Mouse (Mus musculus): Measurements from ENCODE around the gene Apopt1. TPM values are rescaled to one million over a fixed set of nuclear protein-coding genes. Genes with fewer than 3 reads are reported as not detected.
A peak's percentile ranks its signal among the peaks of the same experiment; 100 is the strongest.

The Apopt1 gene
- polyA plus RNA-seq, 1 experiment: 38.2 TPM

- no peak overlapping the region for H3K4me3 ChIP-seq (ENCODE audit: insufficient read depth, low read length)
- no peak overlapping the region for H3K27ac ChIP-seq (ENCODE audit: insufficient read depth, low read length)
- H3K4me1 ChIP-seq (ENCODE audit: control insufficient read depth, insufficient read depth, low read length): no peaks in the 10 kb centered on the region
- no peak for TF ChIP-seq CTCF (IDR thresholded peaks at IDR 0.05; ENCODE audit: borderline replicate concordance, insufficient read depth, low read length)
- no peak for TF ChIP-seq POLR2A (IDR thresholded peaks at IDR 0.05; ENCODE audit: low read depth, low read length)
These were observed 64.9 kb downstream of the Apopt1 start for GRCm38 (mm10) chr12:111777919-111778318.

- Histone ChIP-seq H3K4me3 (ENCODE audit: insufficient read depth, low read length) (no peak overlapping the region), H3K27ac (ENCODE audit: insufficient read depth, low read length) (no peak overlapping the region), H3K4me1 (ENCODE audit: control insufficient read depth, insufficient read depth, low read length) (no peaks in the 10 kb centered on the region)
- TF ChIP-seq CTCF (IDR thresholded peaks at IDR 0.05; ENCODE audit: borderline replicate concordance, insufficient read depth, low read length) (peak; percentile 33; the same call in 1 of the 2 replicates), POLR2A (IDR thresholded peaks at IDR 0.05; ENCODE audit: low read depth, low read length) (no peak)
These were observed 66.5 kb downstream of the Apopt1 start for GRCm38 (mm10) chr12:111779544-111779943.

DNA sequence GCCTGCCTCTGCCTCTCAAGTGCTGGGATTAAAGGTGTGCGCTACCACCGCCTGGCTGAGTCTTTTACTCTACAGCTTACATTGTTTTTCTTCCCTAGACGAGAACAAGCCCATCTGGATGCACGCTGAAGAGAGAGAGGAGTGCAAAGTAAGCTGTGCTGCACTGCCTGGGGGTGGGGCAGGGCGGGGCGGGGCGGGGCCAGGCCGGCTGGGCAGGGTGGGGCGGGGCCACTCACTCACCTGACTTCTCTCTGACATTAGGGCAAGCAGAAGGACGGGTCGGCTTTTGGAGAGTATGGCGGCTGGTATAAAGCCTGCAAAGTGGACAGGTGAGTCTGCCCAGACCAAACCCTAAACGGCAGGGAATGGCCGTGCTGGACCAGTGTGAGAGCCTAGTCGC lies 72.1 kb downstream of the Apopt1 start:
- Histone ChIP-seq H3K4me3 (ENCODE audit: insufficient read depth, low read length) (no peak overlapping the region), H3K27ac (ENCODE audit: insufficient read depth, low read length) (no peak overlapping the region), H3K4me1 (ENCODE audit: control insufficient read depth, insufficient read depth, low read length) (no peaks in the 10 kb centered on the region)
- TF ChIP-seq CTCF (IDR thresholded peaks at IDR 0.05; ENCODE audit: borderline replicate concordance, insufficient read depth, low read length): no peak
- TF ChIP-seq POLR2A (IDR thresholded peaks at IDR 0.05; ENCODE audit: low read depth, low read length): no peak

- Histone ChIP-seq H3K4me3 (ENCODE audit: insufficient read depth, low read length) (no peak overlapping the region), H3K4me1 (ENCODE audit: control insufficient read depth, insufficient read depth, low read length) (no peaks in the 10 kb centered on the region), H3K27ac (ENCODE audit: insufficient read depth, low read length) (no peak overlapping the region)
- TF ChIP-seq CTCF (IDR thresholded peaks at IDR 0.05; ENCODE audit: borderline replicate concordance, insufficient read depth, low read length): no peak
- no peak for TF ChIP-seq POLR2A (IDR thresholded peaks at IDR 0.05; ENCODE audit: low read depth, low read length)
These were observed 74.0 kb downstream of the Apopt1 start for GRCm38 (mm10) chr12:111787015-111787414.

DNA sequence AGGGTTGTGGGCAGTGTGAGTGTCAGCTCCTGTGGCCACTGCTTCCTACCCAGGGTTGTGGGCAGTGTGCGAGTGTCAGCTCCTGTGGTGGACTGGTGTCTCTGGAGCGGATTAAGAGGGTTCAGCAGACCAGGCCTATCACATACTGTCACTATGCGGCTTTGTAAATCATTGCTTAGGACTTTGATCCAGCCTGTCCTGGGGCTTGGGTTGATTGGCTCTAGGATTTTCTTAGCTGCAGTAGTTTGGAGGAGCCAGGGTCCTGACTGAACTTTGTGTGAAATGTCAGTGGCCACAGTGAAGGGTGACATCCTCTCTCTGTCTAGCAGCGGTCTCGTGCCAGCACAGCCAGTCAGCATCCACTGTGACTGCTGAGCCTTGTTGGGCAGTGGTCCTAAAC lies 77.0 kb downstream of the Apopt1 start:
- no peak for TF ChIP-seq POLR2A (IDR thresholded peaks at IDR 0.05; ENCODE audit: low read depth, low read length)
- no peak for TF ChIP-seq CTCF (IDR thresholded peaks at IDR 0.05; ENCODE audit: borderline replicate concordance, insufficient read depth, low read length)
- H3K4me1 ChIP-seq (ENCODE audit: control insufficient read depth, insufficient read depth, low read length): no peaks in the 10 kb centered on the region
- H3K27ac ChIP-seq (ENCODE audit: insufficient read depth, low read length): no peak overlapping the region
- H3K4me3 ChIP-seq (ENCODE audit: insufficient read depth, low read length): no peak overlapping the region

- H3K4me3 ChIP-seq (ENCODE audit: insufficient read depth, low read length): no peak overlapping the region
- TF ChIP-seq CTCF (IDR thresholded peaks at IDR 0.05; ENCODE audit: borderline replicate concordance, insufficient read depth, low read length) (no peak), POLR2A (IDR thresholded peaks at IDR 0.05; ENCODE audit: low read depth, low read length) (no peak)
- H3K4me1 ChIP-seq (ENCODE audit: control insufficient read depth, insufficient read depth, low read length): no peaks in the 10 kb centered on the region
- no peak overlapping the region for H3K27ac ChIP-seq (ENCODE audit: insufficient read depth, low read length)
These were observed 77.6 kb downstream of the Apopt1 start for GRCm38 (mm10) chr12:111790631-111791030.

- no peak overlapping the region for H3K27ac ChIP-seq (ENCODE audit: insufficient read depth, low read length)
- no peak overlapping the region for H3K4me3 ChIP-seq (ENCODE audit: insufficient read depth, low read length)
- H3K4me1 ChIP-seq (ENCODE audit: control insufficient read depth, insufficient read depth, low read length): no peaks in the 10 kb centered on the region
- TF ChIP-seq CTCF (IDR thresholded peaks at IDR 0.05; ENCODE audit: borderline replicate concordance, insufficient read depth, low read length): no peak
- no peak for TF ChIP-seq POLR2A (IDR thresholded peaks at IDR 0.05; ENCODE audit: low read depth, low read length)
These were observed 78.5 kb downstream of the Apopt1 start for GRCm38 (mm10) chr12:111791474-111792104.

GRCm38 (mm10) chr12:111794102-111794501 lies 81.0 kb downstream of the Apopt1 start:
- Histone ChIP-seq H3K27ac (ENCODE audit: insufficient read depth, low read length) (no peak overlapping the region), H3K4me1 (ENCODE audit: control insufficient read depth, insufficient read depth, low read length) (no peaks in the 10 kb centered on the region), H3K4me3 (ENCODE audit: insufficient read depth, low read length) (no peak overlapping the region)
- TF ChIP-seq CTCF (IDR thresholded peaks at IDR 0.05; ENCODE audit: borderline replicate concordance, insufficient read depth, low read length) (no peak), POLR2A (IDR thresholded peaks at IDR 0.05; ENCODE audit: low read depth, low read length) (no peak)

DNA sequence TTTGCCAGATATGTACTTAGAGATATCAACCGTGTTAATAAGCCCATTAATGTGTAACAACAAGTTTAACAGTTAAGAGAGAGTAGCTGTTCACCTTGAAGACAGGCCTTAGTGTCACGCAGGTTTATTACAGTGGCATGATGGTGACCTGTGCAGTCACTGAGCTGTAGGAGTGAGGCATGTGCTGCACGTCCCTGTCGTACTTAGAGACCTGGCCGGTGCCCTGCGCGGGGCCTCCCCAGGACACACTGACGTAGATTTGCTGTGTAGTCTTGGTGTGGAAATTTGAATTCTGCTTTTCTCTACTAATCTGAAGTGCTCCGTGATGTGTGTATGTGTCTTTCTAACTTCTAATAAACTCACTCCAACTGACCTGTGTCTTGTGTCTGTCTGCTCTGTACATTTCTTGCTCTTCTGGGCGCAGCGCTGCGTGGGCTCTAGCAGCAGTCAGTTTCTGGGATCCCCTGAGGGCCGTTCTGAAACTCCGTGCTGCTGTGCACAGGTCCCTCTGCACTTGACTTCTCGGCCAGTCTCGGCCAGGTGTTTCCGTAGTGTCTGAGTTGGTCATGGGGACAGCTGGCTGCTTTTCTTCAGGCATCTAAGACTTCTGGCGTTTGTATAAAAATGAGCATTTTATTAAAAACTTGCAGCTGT lies 81.6 kb downstream of the Apopt1 start:
- Histone ChIP-seq H3K27ac (ENCODE audit: insufficient read depth, low read length) (no peak overlapping the region), H3K4me3 (ENCODE audit: insufficient read depth, low read length) (no peak overlapping the region), H3K4me1 (ENCODE audit: control insufficient read depth, insufficient read depth, low read length) (no peaks in the 10 kb centered on the region)
- TF ChIP-seq POLR2A (IDR thresholded peaks at IDR 0.05; ENCODE audit: low read depth, low read length) (no peak), CTCF (IDR thresholded peaks at IDR 0.05; ENCODE audit: borderline replicate concordance, insufficient read depth, low read length) (no peak)

DNA sequence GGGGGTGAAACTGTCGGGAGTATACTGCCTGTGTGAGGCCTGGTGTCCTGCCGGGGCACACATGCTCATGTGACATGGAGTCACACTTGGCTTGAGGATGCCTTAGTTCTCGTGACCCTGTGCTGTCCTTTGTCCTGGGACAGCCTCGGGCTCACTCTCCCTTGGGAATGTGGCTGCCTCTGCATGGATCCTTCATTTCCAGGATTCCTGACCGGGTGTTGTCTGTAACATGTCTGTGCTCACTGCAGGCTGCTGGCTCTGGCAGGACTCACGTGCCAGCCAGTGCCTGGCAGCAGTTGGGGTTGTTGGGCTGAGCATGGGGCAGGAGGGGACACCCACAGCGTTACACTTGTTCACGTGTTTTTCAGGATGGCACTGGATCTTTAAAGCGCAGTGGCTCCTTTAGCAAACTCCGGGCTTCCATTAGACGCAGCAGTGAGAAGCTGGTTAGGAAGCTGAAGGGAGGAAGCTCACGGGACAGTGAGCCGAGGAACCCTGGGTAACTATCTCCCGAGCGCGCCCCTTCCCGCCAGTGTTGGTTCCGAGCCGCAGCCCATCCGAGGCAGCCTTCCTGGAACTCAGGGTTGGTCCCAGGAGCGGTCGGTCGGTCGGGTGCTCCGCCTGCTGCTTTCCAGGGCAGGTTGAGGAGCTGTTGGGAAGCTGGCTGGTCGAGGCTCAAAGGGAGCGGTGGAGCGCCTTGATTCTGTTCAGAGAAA lies 82.3 kb downstream of the Apopt1 start:
- Histone ChIP-seq H3K4me3 (ENCODE audit: insufficient read depth, low read length) (no peak overlapping the region), H3K4me1 (ENCODE audit: control insufficient read depth, insufficient read depth, low read length) (no peaks in the 10 kb centered on the region), H3K27ac (ENCODE audit: insufficient read depth, low read length) (no peak overlapping the region)
- TF ChIP-seq POLR2A (IDR thresholded peaks at IDR 0.05; ENCODE audit: low read depth, low read length): no peak
- TF ChIP-seq CTCF (IDR thresholded peaks at IDR 0.05; ENCODE audit: borderline replicate concordance, insufficient read depth, low read length): no peak
